Mouse (Mus musculus): ENCODE data around the gene Mapk8ip1. TPM values are rescaled to one million over a fixed set of nuclear protein-coding genes. Genes with fewer than 3 reads are reported as not detected.
"Not testable (repeated sequence)": the region's sequence is repeated elsewhere in the genome, so short reads cannot be mapped to it uniquely, and the experiment has no call there.

The Mapk8ip1 gene
- total RNA-seq, 1 experiment from 2014 or later = not detected

DNA sequence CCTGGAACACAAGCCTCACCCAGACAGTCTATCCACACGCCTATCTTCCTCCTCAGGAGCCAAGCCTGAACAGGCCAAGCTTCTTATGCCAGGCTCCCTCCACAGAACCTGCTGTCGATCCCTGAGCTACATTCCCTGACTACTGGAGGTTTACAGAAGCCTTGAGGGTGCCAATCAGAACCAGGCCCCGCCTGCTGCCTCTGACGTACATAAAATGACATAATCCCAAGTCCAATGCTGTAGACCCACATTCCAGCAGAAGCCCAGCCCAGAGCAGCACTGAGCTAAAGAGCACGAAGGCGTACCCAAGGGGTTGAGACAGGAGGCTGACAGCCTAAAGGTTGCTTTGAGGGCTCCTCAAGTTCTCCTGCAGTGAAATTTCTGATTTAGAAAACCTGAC lies 26.8 kb upstream of the Mapk8ip1 start:
- ATAC-seq (ENCODE audit: extremely low read depth, insufficient number of reproducible peaks, low FRiP score, poor library complexity, severe bottlenecking) = no peak

DNA sequence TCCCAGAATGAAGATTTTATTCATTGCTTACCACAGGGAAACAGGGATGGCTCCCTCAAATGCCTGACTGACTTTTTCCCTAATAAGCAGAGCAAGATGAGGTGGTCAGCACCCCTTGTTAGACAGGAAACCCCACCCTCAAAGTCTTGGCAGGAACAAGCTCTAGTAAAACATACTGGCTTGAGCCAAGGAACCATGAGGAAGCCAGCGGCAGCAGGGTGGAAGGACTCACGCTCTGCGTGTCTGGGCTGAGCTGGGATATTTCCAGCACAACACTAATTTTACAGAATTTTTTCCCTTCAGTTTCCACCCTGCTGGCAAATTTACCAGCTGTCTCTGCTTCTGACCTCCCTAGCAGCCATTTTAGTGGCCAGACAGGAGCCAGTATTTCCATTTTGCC lies 25.4 kb upstream of the Mapk8ip1 start:
- ATAC-seq (ENCODE audit: extremely low read depth, insufficient number of reproducible peaks, low FRiP score, poor library complexity, severe bottlenecking) = no peak

DNA sequence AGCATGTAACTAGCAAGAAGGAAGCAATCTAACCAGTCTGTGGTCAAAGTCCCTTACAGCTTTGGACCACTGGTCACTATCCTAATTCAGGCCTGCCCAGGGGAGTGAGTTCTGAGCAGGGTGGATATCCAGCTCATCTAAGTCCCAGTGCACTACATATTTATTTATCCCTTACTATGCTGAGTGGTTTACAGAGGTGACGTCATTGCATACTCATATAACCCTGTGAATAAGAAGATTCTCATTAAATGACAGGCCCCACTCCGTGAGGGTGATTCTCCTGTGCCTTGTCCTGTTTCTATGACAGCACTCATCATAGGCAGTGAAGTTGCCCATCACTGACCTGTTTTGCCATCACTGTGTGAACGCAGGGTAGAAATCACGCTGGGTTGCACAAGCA lies 24.3 kb upstream of the Mapk8ip1 start:
- no peak for ATAC-seq (ENCODE audit: extremely low read depth, insufficient number of reproducible peaks, low FRiP score, poor library complexity, severe bottlenecking)

DNA sequence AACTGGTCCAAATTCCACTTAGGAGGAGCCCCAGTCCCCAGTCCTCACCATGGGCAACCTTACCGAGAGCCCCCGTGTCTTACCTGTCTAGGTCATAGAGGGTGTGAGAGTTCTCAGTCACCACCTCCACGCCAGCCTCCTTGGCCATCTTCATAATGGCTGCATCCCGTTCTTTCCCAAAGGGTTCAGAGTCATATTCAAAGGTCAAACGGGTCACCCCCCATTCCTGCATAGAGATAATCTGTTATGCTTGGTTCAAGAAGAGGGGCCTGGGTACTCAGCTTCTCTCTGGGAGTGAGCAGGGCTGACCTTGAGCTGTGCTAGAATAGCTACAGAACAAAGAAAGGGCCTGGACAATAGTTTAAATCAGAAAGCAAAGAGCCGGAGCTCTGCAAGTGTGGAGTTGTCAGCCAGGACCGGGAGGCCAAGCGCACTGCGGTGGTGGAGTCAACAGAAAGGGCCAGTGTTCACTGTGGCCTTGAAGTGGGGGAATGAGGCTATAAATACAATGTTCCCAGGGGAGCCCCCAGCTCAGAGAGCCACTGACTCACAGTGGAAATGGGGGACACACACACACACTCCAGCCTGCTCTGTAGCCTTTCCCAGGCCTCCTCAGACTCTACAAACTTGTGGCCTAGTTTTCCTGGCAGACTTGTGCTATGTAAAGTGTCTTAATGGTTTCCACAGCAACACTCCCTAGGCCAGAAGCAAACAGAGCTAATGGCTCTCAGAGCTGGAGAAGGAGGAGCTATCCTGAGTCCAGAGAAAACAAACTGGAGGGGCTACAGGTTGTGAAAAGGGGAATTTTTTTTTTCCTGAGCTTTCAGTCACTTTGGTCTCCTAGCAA lies 23.6 kb upstream of the Mapk8ip1 start:
- ATAC-seq (ENCODE audit: extremely low read depth, insufficient number of reproducible peaks, low FRiP score, poor library complexity, severe bottlenecking) = no peak

DNA sequence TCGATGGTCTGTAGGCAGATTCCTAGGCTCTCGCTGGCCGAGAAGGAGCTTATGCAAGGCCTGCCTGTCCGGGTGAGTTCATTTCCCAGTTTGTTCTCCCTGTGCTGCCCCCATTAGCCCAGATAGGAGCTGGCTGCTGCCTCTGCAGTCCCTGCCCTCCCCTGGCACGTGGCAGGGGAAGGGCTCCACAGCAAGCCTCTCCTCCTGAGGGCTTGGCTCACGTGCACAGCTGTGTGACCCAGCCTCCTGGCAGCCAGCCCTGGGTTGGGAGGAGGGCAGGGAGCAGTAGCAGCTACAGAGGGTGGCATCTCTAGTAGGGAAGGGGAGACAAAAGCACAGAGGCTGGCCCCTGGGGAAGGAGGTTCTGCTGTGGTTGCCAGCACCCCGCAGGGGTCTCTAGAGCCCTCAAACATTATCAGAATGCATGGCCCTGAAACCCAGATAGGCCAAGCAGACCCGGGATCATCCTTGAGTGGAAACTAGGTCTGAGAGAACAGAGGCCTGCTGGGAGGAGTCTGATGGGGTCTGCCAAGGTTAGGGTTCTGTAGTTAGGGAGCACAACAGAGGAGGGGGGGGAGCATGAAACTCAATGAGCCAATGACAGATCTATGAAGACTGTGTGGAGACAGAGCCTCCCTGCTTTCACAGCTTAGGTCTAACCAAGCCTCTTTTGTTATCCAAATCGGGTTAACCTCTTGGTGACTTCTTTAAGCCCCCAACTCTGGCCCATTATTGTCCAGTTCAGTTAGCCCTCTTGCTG lies 22.8 kb upstream of the Mapk8ip1 start:
- ATAC-seq (ENCODE audit: extremely low read depth, insufficient number of reproducible peaks, low FRiP score, poor library complexity, severe bottlenecking) = no peak

DNA sequence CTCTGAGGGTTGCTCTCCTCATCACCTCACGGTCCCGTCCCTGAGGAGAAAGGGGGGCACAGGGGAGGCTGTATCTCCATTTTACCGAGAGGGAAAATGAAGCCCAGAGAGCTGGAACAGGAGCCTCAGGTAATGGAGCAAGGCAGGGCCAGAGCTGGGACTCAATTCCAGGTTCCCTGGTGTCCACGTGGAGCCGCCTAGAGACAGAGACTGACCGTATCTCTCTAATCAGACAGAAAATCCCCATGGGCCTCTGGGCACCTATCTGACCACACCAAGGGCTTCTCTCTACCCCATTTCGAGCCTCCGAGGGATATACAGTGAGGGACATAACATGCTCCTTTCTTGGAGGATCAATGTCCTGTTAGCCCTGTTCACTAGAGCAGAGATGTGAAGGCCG lies 22.1 kb upstream of the Mapk8ip1 start:
- ATAC-seq (ENCODE audit: extremely low read depth, insufficient number of reproducible peaks, low FRiP score, poor library complexity, severe bottlenecking) = no peak

DNA sequence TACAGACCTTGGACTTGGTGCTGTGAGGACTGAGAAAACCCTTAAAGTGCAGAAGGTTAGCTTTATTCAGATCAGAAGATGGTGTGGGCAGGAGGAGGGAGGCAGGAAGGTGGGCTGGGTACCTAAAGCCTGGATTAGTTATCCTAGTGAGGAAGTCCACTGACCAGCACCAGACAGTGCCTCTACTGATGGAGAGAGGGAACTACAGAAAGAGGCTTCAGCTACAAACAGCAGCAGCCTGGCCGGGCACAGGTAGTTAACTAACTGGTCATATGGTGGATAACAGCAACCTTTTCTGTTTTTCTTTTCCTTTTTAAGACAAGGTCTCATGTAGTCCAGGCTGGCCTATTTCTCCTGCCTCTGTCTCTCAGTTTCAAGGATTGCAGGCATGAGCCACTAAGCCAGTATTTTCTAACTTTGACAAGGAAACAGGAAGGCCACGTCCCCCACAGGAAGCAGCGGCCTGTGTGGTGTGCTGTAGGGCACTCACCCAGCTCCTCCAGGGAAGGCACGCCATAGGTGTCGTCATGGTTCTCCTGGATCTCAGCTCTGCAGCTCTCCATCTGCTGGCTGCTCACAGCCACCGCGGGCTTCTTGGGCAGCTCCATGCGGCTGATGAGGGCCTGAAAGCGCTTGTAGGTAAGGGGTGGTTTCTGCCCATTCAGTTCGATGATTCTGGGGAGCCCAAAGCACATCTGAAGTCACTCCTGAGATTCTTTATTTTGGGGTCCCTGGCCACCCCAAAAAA lies 21.5 kb upstream of the Mapk8ip1 start:
- ATAC-seq (ENCODE audit: extremely low read depth, insufficient number of reproducible peaks, low FRiP score, poor library complexity, severe bottlenecking) = no peak

DNA sequence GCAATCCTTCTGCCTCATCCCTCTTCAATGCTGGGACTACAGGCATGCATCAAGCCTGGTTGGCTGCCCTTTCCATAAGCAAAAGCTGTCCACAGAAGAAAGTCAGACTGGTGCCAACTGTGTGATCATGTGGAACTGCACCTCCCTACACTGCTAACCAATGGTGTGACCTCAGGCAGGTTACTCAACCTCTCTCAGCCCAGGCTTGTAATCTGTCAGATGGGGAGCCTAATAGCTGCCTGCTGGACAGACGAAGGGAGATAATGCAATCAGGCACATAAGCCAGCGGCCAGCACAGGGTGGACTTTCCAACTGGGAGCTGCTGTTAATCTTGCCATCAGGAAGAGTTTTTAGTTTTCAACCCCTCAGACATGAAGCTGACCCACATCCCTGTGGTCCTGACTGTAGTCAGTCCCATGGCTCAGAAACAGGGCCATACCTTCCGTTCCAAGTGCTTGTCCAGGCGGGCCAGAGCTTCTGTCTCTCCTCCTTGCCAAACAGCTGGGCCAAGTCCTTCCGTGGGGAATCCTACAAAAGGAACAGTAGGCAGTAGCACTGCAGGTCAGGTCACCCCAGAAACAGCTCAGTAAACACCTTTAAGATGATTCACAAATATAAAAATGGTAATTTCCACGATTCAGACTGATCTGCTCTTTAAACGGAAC lies 20.8 kb upstream of the Mapk8ip1 start:
- no peak for ATAC-seq (ENCODE audit: extremely low read depth, insufficient number of reproducible peaks, low FRiP score, poor library complexity, severe bottlenecking)

DNA sequence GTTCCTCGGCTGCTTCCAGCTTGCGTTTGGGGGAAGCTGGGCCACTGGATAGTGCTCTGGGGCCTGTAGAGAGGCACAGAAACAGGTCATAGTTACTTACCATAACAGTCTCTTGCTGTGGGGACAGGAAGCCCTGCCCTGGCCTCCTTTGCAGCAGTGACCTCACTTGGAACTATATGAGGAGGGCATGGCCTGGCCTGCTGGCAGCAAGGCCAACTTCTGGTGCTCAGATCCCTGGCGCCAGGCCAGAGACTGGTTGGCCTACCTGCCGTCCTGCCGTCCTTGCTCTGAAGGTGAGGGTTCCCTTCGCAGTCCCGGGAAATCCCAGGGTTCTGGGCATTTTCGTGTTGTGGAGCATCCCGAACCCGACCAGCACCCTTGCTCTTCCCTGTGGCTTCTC lies 10.6 kb upstream of the Mapk8ip1 start:
- no peak for ATAC-seq (ENCODE audit: extremely low read depth, insufficient number of reproducible peaks, low FRiP score, poor library complexity, severe bottlenecking)

DNA sequence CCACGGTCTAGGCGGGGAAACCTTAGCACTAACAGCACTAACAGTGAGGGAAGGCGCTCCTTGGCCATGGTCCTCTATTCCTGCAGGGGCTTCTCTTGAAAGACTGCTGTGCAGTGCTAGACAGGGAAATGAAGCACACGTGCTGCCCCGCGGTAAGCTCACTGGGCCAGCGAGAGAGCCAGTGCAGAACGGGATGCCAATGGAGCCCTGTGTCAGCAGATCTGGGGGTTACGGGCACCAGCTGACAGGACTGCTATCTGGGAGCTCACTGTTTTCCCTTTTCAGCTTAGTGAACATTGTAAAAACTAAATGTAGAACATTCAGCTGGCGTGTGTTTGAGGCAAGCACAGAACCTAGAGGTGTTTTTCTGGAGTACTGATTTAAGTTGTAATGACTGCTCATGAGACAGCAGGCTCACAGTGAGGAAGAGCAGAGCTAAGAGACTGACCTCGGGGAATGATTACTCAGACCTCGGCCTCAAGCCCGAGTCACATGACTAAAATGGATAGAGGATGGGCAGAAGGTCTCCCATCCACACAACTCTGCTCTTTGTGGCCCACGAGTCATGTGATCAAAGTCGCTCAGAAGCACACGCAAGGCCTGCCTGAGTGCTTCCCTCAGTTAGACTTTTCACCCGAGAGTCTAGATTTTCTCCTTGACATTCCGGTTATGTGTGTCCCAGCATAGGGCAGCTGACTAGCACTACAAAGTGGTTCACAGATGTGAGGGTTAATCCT lies 7.4 kb upstream of the Mapk8ip1 start:
- ATAC-seq (ENCODE audit: extremely low read depth, insufficient number of reproducible peaks, low FRiP score, poor library complexity, severe bottlenecking) = no peak

DNA sequence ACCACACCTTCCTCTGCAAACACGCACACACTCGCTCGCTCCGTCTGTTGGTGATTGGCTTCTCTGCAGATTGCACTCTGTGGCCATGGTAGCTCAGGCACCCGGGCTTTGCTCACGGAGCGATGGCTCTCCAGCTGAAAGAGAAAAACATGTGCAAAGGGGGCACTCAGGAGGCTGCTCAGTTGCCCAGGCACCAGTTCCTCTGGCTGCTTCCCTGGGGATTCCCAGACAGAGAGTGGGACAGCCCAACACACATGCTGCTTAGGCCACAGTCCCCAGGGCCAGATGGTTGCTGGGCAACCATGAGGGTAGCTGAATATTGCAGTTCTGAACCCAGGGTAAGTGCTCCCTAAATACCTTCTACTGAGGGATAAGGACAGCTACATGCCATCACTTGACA lies 4.6 kb upstream of the Mapk8ip1 start:
- ATAC-seq (ENCODE audit: extremely low read depth, insufficient number of reproducible peaks, low FRiP score, poor library complexity, severe bottlenecking) = no peak

DNA sequence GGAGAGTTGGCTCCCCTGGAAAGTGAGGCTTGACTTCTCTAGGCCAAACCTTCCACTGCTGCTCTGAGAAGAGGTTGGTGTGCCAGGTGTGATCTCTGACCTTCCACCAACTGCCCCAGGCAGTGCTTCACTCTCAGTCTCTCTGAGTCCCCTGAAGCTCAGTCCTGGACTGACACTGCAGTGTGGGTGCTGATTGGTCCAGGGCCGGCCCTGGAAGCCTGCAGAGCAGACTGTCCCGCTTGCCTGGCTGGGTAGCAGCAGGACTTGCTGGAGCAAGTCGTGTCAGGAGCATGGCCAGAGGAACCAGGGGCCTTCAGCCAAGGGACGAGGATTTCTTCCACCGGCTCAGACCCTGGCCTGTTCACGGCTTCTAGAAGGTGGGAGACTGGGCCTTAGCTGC lies 3.7 kb upstream of the Mapk8ip1 start:
- no peak for ATAC-seq (ENCODE audit: extremely low read depth, insufficient number of reproducible peaks, low FRiP score, poor library complexity, severe bottlenecking)

DNA sequence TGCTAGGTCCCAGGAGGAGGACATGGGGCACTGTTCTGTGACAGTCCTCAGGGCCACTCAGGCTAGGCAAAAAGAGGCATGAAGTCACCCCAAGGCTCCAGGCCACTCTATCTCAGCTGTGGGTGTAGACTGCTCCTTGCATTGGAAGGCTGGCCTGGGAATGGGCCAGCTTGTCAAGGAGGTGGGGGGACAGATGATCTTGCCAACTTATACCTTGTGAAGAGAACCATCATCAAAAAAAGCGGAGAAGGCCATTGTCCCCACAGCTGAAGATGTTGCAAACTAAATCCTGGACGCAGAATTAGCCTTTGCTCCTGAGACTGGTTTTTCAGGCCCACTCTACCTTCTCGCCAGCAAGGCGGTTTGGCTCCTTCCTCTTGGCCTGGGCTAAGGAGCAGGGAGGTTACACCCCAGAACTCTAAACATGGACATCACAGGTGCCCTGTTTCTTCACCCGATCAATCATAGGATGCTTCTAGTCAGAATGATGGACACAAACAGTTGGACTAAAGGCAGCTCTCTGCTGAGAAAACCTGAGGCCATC lies 2.8 kb upstream of the Mapk8ip1 start:
- no peak for ATAC-seq (ENCODE audit: extremely low read depth, insufficient number of reproducible peaks, low FRiP score, poor library complexity, severe bottlenecking)

DNA sequence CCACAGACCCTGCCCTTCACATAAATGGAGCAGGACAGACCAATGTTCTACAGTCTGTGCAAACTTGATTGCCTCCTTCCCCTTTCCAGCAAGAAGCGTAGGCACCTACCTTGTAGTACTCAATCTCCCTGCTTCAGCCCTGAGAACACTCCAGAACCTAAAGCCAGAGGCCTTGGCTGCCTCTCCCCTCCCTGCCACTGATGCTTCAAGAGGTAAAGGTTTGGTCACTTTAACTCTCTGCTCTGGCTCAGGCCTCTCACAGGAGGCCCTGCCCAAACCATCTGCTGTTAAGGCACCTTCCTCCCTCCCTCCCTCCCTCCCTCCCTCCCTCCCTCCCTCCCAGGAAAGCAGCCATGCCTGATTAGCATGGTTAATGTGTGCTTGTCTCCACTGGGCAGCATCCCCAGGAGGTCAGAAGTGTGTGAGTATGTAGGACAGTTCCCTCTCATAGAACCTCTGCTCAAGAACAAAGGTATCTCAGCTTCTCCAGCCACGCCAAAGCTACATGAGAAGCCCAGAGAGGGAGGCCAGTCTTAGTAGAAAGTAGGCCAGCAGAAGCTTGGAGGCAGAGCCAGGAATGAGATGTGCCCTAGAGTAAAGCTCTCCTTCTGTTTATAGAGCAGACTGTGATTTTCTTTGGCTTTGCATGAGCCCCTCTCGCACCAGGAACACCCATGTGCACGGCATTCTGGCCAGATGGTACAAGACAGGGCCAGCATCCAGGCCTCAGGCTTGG lies 1.7 kb upstream of the Mapk8ip1 start:
- no peak for ATAC-seq (ENCODE audit: extremely low read depth, insufficient number of reproducible peaks, low FRiP score, poor library complexity, severe bottlenecking)

DNA sequence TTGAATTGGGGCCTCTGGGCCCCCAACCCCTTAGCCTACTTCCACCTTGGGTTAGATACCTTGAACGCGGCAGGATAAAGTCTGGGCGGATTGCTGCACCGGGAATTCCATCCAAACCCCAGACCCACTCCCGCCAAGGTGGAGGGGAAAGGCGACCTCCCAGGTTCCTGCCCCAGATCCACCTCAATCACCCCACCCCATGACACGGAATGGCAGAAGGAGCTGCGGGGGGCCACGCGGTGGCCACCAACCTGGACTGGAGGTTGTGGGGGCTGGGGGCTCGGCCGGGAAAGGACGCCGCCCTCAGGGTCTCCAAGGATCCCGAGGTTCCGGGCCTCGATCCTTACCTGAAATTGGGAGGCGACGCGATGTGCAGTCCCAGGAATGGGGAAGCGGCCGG lies 381 bp downstream of the Mapk8ip1 start:
- ATAC-seq (ENCODE audit: extremely low read depth, insufficient number of reproducible peaks, low FRiP score, poor library complexity, severe bottlenecking) = no peak

DNA sequence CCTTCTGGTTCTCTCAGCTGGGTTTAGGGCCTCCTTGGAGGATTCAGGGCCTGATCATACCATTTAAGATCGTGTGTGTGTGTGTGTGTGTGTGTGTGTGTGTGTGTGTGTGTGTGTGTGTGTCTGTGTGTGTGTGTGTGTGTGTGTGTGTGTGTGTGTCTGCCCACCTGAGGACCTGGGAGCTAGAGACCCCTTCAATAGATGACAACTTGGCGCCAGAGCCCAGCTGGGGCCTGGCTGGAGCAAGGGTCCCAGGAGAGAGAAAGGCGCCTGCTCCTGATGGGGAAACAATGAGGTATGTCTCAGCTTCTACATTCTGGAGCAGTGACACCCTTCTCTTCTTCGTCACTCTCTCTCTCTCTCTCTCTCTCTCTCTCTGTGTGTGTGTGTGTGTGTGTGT lies 1.2 kb downstream of the Mapk8ip1 start:
- not testable (repeated sequence) for ATAC-seq (ENCODE audit: extremely low read depth, insufficient number of reproducible peaks, low FRiP score, poor library complexity, severe bottlenecking)

DNA sequence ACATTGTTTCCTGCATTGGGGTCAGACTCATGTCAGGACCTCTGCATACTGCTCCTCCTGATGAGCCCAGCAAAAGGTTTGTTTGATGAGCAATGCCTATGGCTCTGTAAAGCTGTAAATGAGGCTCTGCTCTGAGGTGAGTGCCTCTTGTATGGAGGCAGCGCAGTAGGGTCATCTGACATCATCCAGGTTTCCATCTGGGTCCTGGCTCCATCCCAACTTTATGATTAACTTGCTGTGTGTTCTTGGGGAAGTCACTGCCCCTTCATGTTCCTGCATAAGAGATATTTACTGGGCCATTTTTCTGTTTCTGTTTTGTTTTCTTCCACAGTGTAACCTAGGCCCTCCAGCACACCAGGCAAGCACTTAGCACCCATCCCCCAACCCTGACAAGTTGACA lies 3.6 kb downstream of the Mapk8ip1 start:
- no peak for ATAC-seq (ENCODE audit: extremely low read depth, insufficient number of reproducible peaks, low FRiP score, poor library complexity, severe bottlenecking)

DNA sequence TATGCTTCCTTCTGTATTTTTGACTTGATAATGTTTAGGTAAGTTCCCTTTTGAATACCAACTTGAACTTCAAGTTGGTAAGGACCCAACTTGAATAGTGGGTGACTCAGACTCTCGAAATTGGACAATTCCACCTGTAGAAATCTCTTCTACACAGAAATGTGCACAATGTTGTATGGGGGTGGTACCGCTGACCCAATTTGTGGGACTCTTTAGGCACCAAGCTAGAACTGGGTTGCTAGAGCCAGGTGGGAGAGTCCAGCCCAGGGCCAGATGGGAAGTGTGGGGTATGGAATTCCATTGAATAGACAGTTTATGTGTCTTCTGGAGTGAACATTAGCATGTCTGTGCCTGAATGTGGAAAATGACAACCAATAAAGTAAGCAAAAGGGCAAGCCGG lies 5.5 kb downstream of the Mapk8ip1 start:
- ATAC-seq (ENCODE audit: extremely low read depth, insufficient number of reproducible peaks, low FRiP score, poor library complexity, severe bottlenecking) = no peak
